Mouse (Mus musculus) thymus, adult 2 months (tissue): ENCODE results near the gene Myl6b.

Experiments
- CTCF ChIP-seq: fragments of 200-500 bp; IDR thresholded peaks from 2 replicates; pipeline ENCODE4 v1.5.1; 2012; ENCODE audit warnings: mild to moderate bottlenecking, control low read depth, low read length, moderate library complexity, borderline replicate concordance; ENCODE audit not compliant: control insufficient read depth, poor library complexity, insufficient read depth; ENCODE audit errors: extremely low read depth
- POLR2A ChIP-seq: fragments of 200-500 bp; IDR thresholded peaks from 2 replicates; pipeline ENCODE4 v1.6.1; 2012; ENCODE audit warnings: mild to moderate bottlenecking, low read length, control low read depth, moderate library complexity; ENCODE audit not compliant: control insufficient read depth, poor library complexity, insufficient read depth; ENCODE audit errors: extremely low read depth

DNA sequence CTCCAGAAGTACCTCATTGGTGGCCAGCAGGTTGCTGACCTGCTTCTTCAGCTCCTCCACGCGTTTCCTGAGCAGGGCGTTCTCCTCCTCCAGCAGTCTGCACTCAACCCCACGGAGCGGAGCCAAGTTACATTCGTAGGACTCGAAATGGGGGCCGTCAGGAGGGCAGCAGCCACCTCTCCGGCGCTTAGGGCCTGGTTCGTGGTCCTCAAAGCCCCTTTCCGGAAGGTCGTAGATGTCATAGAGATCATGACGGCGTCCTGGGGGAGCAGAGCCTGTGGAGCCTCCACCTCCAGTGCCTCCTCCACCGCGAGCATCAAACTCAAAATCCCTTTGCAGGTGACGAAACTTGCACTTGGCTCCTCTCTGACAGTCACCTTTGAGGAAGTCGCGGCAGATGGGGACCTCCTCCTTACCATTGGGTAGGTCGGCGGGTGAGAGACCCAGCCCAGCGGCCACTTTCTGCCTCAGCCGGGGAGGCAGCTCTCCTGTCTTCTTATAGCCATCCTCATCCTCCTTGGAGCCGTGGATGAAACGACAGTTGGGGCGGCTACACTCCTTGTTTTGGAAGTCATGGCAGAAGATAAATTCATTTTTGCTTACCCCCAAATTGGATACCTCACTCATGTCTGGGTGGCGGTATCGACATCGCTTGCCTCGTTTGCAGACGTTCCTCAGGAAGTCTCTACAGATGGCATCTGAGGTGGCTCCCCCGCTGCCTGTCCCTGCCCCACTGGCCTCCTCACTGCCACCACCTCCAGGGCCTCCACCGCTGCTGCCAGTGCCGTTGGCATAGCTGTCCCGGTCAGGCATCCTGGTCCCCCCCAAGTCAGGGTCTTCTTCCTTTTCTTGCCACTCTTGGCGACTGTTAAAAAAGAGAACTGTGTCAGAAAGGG lies 46.4 kb upstream of the Myl6b start:
- no peak for TF ChIP-seq POLR2A
- TF ChIP-seq CTCF = no peak
